Mouse (Mus musculus): Measurements from ENCODE around the gene Brpf1. TPM values are rescaled to one million over a fixed set of nuclear protein-coding genes. Genes with fewer than 3 reads are reported as not detected.
"Not testable (repeated sequence)": the region's sequence is repeated elsewhere in the genome, so short reads cannot be mapped to it uniquely, and the experiment has no call there.

The Brpf1 gene
- total RNA-seq, 2 experiments from 2014 or later = 8.3 to 10.5 TPM

GRCm38 (mm10) chr6:113302258-113302657 is 4.7 kb upstream of the Brpf1 start:
- no peak for DNase-seq
- intact Hi-C loops (cut with DNase I) = loop anchor here (5.0 to 10.0 kb wide), 3 partner anchors 130 to 257 kb away; partner anchors contain the start of genes Setd5 and Thumpd3

GRCm38 (mm10) chr6:113306322-113306985 is 483 bp upstream of the Brpf1 start:
- DNase-seq = peak; percentile 99 to 100
- intact Hi-C loops (cut with DNase I) = loop anchor here (5.0 to 10.0 kb wide), 3 partner anchors 69 to 262 kb away; partner anchors contain the start of genes Mtmr14, Setd5 and Thumpd3

GRCm38 (mm10) chr6:113307481-113308121 is 664 bp downstream of the Brpf1 start:
- peak; percentile 11 to 39 for DNase-seq
- intact Hi-C loops (cut with DNase I) = loop anchor here (5.0 to 10.0 kb wide), 3 partner anchors 70 to 263 kb away; partner anchors contain the start of genes Mtmr14, Setd5 and Thumpd3

GRCm38 (mm10) chr6:113308141-113308540 is 1.2 kb downstream of the Brpf1 start:
- intact Hi-C loops (cut with DNase I) = loop anchor here (5.0 to 10.0 kb wide), 3 partner anchors 71 to 263 kb away; partner anchors contain the start of genes Mtmr14, Setd5 and Thumpd3
- no peak for DNase-seq

- no peak for DNase-seq
- intact Hi-C loops (cut with DNase I) = no loop called here
Observed at GRCm38 (mm10) chr6:113315972-113316371, 9.0 kb downstream of the Brpf1 start.

GRCm38 (mm10) chr6:113326533-113327315 is 19.8 kb downstream of the Brpf1 start, which contains the start of gene Ogg1:
Gene Ogg1, plus strand, starts transcription at chr6:113326972.
- intact Hi-C loops (cut with DNase I) = no loop called here
- peak; percentile 92 to 97 for DNase-seq

GRCm38 (mm10) chr6:113329396-113329795 is 22.5 kb downstream of the Brpf1 start:
- DNase-seq = no peak
- intact Hi-C loops (cut with DNase I) = no loop called here

GRCm38 (mm10) chr6:113330547-113330946 is 23.6 kb downstream of the Brpf1 start:
- intact Hi-C loops (cut with DNase I) = no loop called here
- no peak for DNase-seq

GRCm38 (mm10) chr6:113331721-113332120 is 24.8 kb downstream of the Brpf1 start:
- DNase-seq = no peak
- intact Hi-C loops (cut with DNase I) = no loop called here

- intact Hi-C loops (cut with DNase I); DNase-seq: not testable (repeated sequence)
Observed at GRCm38 (mm10) chr6:113332734-113333133, 25.8 kb downstream of the Brpf1 start.

GRCm38 (mm10) chr6:113333137-113333950 is 26.4 kb downstream of the Brpf1 start:
- intact Hi-C loops (cut with DNase I) = no loop called here

GRCm38 (mm10) chr6:113334216-113334615 is 27.3 kb downstream of the Brpf1 start:
- DNase-seq = no peak
- intact Hi-C loops (cut with DNase I) = no loop called here

More at GRCm38 (mm10) chr6:113333137-113333950, 26.4 kb downstream of the Brpf1 start:
- DNase-seq = no peak

GRCm38 (mm10) chr6:113336852-113337620 is 30.1 kb downstream of the Brpf1 start:
- intact Hi-C loops (cut with DNase I) = no loop called here
- DNase-seq = no peak

GRCm38 (mm10) chr6:113341574-113341973 is 34.6 kb downstream of the Brpf1 start:
- intact Hi-C loops (cut with DNase I) = no loop called here
- no peak for DNase-seq

- intact Hi-C loops (cut with DNase I) = no loop called here
- DNase-seq = no peak
Observed at GRCm38 (mm10) chr6:113342297-113342696, 35.4 kb downstream of the Brpf1 start.

- intact Hi-C loops (cut with DNase I) = no loop called here
Observed at GRCm38 (mm10) chr6:113343177-113344092, 36.5 kb downstream of the Brpf1 start, which contains the start of gene Camk1. Gene Camk1, minus strand, starts transcription at chr6:113343984.

GRCm38 (mm10) chr6:113344321-113344720 is 37.4 kb downstream of the Brpf1 start:
- intact Hi-C loops (cut with DNase I) = no loop called here
- peak; percentile 75 to 83 for DNase-seq

More at GRCm38 (mm10) chr6:113343177-113344092, 36.5 kb downstream of the Brpf1 start, which contains the start of gene Camk1:
- peak; percentile 82 to 84 for DNase-seq

- DNase-seq = no peak
- intact Hi-C loops (cut with DNase I) = no loop called here
Observed at GRCm38 (mm10) chr6:113346897-113347296, 40.0 kb downstream of the Brpf1 start.

Data from gastrocnemius, postnatal 36 days (tissue).